ENCODE assay signal across 8 mouse cellular contexts in genomic region chr10:82699296-82699941, GRCm38 (mm10). TPM values are rescaled to one million over a fixed set of nuclear protein-coding genes. Genes with fewer than 3 reads are reported as not detected.
DNase-seq lines count a peak whose midpoint lies in the region; ATAC-seq and TF ChIP-seq lines count a peak whose summit lies in the region.

No protein-coding gene starts in this region.

- no peak for TF ChIP-seq CTCF in cortical plate, adult 2 months (IDR thresholded peaks at IDR 0.05; ENCODE audit: extremely low read depth, insufficient read depth, low read length)
- TF ChIP-seq CTCF in heart, postnatal 0 days (IDR thresholded peaks at IDR 0.05; ENCODE audit: low read depth), result no peak
- TF ChIP-seq CTCF in stomach, postnatal 0 days (IDR thresholded peaks at IDR 0.05; ENCODE audit: low read depth), result peak; percentile 23; the same call in 1 of the 2 replicates

- peak; percentile 63 for DNase-seq in thymus, postnatal 0 days (ENCODE audit: low spot score)
- DNase-seq in thymus, adult 18-20 months, result no peak
- peak; percentile 16 for DNase-seq in heart, postnatal 0 days (ENCODE audit: low spot score)
- peak; percentile 39 for DNase-seq in limb, embryonic 11.5 days (ENCODE audit: low spot score)
- peak; percentile 38 for DNase-seq in mesoderm, embryonic 11.5 days (ENCODE audit: low read depth, low spot score)
- DNase-seq in stomach, postnatal 0 days (ENCODE audit: low spot score), result no peak
- no peak for DNase-seq in cerebellum, postnatal 4 days (ENCODE audit: low spot score in 2 of 2)

- H3K4me2 ChIP-seq in heart, postnatal 0 days (ENCODE audit: low read depth, low read length), result peak overlapping the region; percentile 96
- peak overlapping the region; percentile 89 for H3K4me2 ChIP-seq in limb, embryonic 11.5 days (ENCODE audit: low read depth, severe bottlenecking)
- peak overlapping the region; percentile 86 for H3K4me2 ChIP-seq in stomach, postnatal 0 days (replicated peaks; ENCODE audit: low read depth)

- peak; percentile 64 for ATAC-seq in heart, postnatal 0 days (ENCODE audit: insufficient read depth, low read depth)
- ATAC-seq in limb, embryonic 11.5 days (ENCODE audit: insufficient number of reproducible peaks, low FRiP score, low TSS enrichment, low read depth), result peak; percentile 74
- peak; percentile 61 for ATAC-seq in stomach, postnatal 0 days (ENCODE audit: low FRiP score, low TSS enrichment)

- no peaks in the 10 kb centered on the region for H3K9me3 ChIP-seq in heart, postnatal 0 days (replicated peaks; ENCODE audit: control insufficient read depth, low read length)
- no peaks in the 10 kb centered on the region for H3K9me3 ChIP-seq in limb, embryonic 11.5 days (ENCODE audit: control insufficient read depth, low read length)
- H3K9me3 ChIP-seq in stomach, postnatal 0 days (ENCODE audit: control insufficient read depth, low read length), result no peaks in the 10 kb centered on the region

- H3K36me3 ChIP-seq in heart, postnatal 0 days (replicated peaks; ENCODE audit: control insufficient read depth, insufficient read depth, low read length), result peaks cover 17% of the 10 kb centered on the region
- no peaks in the 10 kb centered on the region for H3K36me3 ChIP-seq in limb, embryonic 11.5 days (ENCODE audit: control insufficient read depth, insufficient read depth, low read length)
- H3K36me3 ChIP-seq in stomach, postnatal 0 days (ENCODE audit: control insufficient read depth, insufficient read depth, low read length), result no peaks in the 10 kb centered on the region

- peak overlapping the region; percentile 79 for H3K9ac ChIP-seq in heart, postnatal 0 days (replicated peaks; ENCODE audit: low read depth, low read length)
- H3K9ac ChIP-seq in limb, embryonic 11.5 days (ENCODE audit: low read length), result peak overlapping the region; percentile 78
- H3K9ac ChIP-seq in stomach, postnatal 0 days (ENCODE audit: low read length), result peak overlapping the region; percentile 89

- no peaks in the 10 kb centered on the region for H3K27me3 ChIP-seq in heart, postnatal 0 days (ENCODE audit: control insufficient read depth, insufficient read depth, low read length)
- H3K27me3 ChIP-seq in limb, embryonic 11.5 days (ENCODE audit: control insufficient read depth, insufficient read depth, low read length), result no peaks in the 10 kb centered on the region
- H3K27me3 ChIP-seq in stomach, postnatal 0 days (ENCODE audit: control insufficient read depth, insufficient read depth, low read length), result no peaks in the 10 kb centered on the region

- TF ChIP-seq POLR2A in cortical plate, adult 2 months (IDR thresholded peaks at IDR 0.05; ENCODE audit: extremely low read depth, insufficient read depth, low read length), result no peak

- under 1% methylated on average over 47 of the region's 59 CpGs for WGBS in heart, postnatal 0 days
- under 1% methylated on average over 59 of the region's 59 CpGs for WGBS in limb, embryonic 11.5 days
- WGBS in stomach, postnatal 0 days, result under 1% methylated on average over 54 of the region's 59 CpGs

- TF ChIP-seq EP300 in heart, postnatal 0 days (IDR thresholded peaks at IDR 0.05; ENCODE audit: low read depth), result no peak
- TF ChIP-seq EP300 in stomach, postnatal 0 days (optimal IDR thresholded peaks at IDR 0.05), result no peak

- peak overlapping the region; percentile 78 for H3K27ac ChIP-seq in cortical plate, adult 2 months (ENCODE audit: insufficient read depth, low read length)
- peak overlapping the region; percentile 58 for H3K27ac ChIP-seq in heart, postnatal 0 days (ENCODE audit: low read depth)
- no peak overlapping the region for H3K27ac ChIP-seq in limb, embryonic 11.5 days (replicated peaks; ENCODE audit: low read depth, low read length)
- H3K27ac ChIP-seq in stomach, postnatal 0 days (replicated peaks), result peak overlapping the region; percentile 73

- peak overlapping the region; percentile 85 for H3K4me3 ChIP-seq in cortical plate, adult 2 months (ENCODE audit: insufficient read depth, low read length)
- peak overlapping the region; percentile 97 for H3K4me3 ChIP-seq in heart, postnatal 0 days (ENCODE audit: low read depth, low read length)
- peak overlapping the region; percentile 96 for H3K4me3 ChIP-seq in limb, embryonic 11.5 days (ENCODE audit: low read depth, low read length)
- H3K4me3 ChIP-seq in stomach, postnatal 0 days (ENCODE audit: low read depth, low read length), result peak overlapping the region; percentile 97

- H3K4me1 ChIP-seq in cortical plate, adult 2 months (ENCODE audit: control insufficient read depth, insufficient read depth, low read length), result peaks cover 2% of the 10 kb centered on the region; the same call in 1 of the 2 replicates
- peaks cover 16% of the 10 kb centered on the region; the same call in 1 of the 2 replicates for H3K4me1 ChIP-seq in heart, postnatal 0 days (ENCODE audit: control insufficient read depth, insufficient read depth)
- no peaks in the 10 kb centered on the region for H3K4me1 ChIP-seq in limb, embryonic 11.5 days (ENCODE audit: control insufficient read depth, insufficient read depth, low read length)
- H3K4me1 ChIP-seq in stomach, postnatal 0 days (replicated peaks; ENCODE audit: control insufficient read depth, insufficient read depth), result peaks cover 4% of the 10 kb centered on the region

RNA-seq across cellular contexts. Expression of gene Hcfc2, which starts 3.5 kb away (rescaled TPM):
- polyA plus RNA-seq in thymus, postnatal 0 days (2015; fragmentation: Nextera tagmentation; extraction: Ambion mirVana), result 32.1 and 34.0 TPM in 2 replicates
- 33.1 and 33.8 TPM in 2 replicates for polyA plus RNA-seq in cortical plate, adult 2 months (2012; rRNA removed)
- total RNA-seq in heart, postnatal 0 days (2014; rRNA removed; ENCODE audit: low replicate concordance), result 18.9 and 30.5 TPM in 2 replicates
- polyA plus RNA-seq in heart, postnatal 0 days (2015; fragmentation: Nextera tagmentation; extraction: Ambion mirVana), result 30.6 and 34.3 TPM in 2 replicates
- 32.2 and 33.6 TPM in 2 replicates for polyA plus RNA-seq in limb, embryonic 11.5 days (2014; fragmentation: Nextera tagmentation; extraction: Ambion mirVana)
- polyA plus RNA-seq in stomach, postnatal 0 days (2015; fragmentation: Nextera tagmentation; extraction: Ambion mirVana), result 18.8 and 19.2 TPM in 2 replicates

RNA-seq across cellular contexts. Expression of gene Glt8d2, which starts 9.0 kb away (rescaled TPM):
- 3.7 and 3.8 TPM in 2 replicates for polyA plus RNA-seq in thymus, postnatal 0 days (2015; fragmentation: Nextera tagmentation; extraction: Ambion mirVana)
- polyA plus RNA-seq in cortical plate, adult 2 months (2012; rRNA removed), result 17.7 and 18.1 TPM in 2 replicates
- total RNA-seq in heart, postnatal 0 days (2014; rRNA removed; ENCODE audit: low replicate concordance), result 6.6 and 9.5 TPM in 2 replicates
- 2.8 TPM in 2 replicates for polyA plus RNA-seq in heart, postnatal 0 days (2015; fragmentation: Nextera tagmentation; extraction: Ambion mirVana)
- 5.1 and 6.2 TPM in 2 replicates for polyA plus RNA-seq in limb, embryonic 11.5 days (2014; fragmentation: Nextera tagmentation; extraction: Ambion mirVana)
- 3.0 TPM in 2 replicates for polyA plus RNA-seq in stomach, postnatal 0 days (2015; fragmentation: Nextera tagmentation; extraction: Ambion mirVana)

Comparison
In these comparisons a context has a peak if more than half of its experiments do, and no peak if none do; other contexts are left out.
1. DNase-seq: peak in thymus, postnatal 0 days (single experiment), heart, postnatal 0 days (single experiment), limb, embryonic 11.5 days (single experiment) and mesoderm, embryonic 11.5 days (single experiment); none in thymus, adult 18-20 months (0 of 2), stomach, postnatal 0 days (single experiment) and cerebellum, postnatal 4 days (0 of 2).
2. Peak in every context shown above with its lines, with median percentiles within 50 percentile points of each other: H3K4me3 ChIP-seq, ATAC-seq, H3K4me2 ChIP-seq and H3K9ac ChIP-seq.